Comparison of ENCODE assay signal across 9 mouse cellular contexts in the genomic region with DNA sequence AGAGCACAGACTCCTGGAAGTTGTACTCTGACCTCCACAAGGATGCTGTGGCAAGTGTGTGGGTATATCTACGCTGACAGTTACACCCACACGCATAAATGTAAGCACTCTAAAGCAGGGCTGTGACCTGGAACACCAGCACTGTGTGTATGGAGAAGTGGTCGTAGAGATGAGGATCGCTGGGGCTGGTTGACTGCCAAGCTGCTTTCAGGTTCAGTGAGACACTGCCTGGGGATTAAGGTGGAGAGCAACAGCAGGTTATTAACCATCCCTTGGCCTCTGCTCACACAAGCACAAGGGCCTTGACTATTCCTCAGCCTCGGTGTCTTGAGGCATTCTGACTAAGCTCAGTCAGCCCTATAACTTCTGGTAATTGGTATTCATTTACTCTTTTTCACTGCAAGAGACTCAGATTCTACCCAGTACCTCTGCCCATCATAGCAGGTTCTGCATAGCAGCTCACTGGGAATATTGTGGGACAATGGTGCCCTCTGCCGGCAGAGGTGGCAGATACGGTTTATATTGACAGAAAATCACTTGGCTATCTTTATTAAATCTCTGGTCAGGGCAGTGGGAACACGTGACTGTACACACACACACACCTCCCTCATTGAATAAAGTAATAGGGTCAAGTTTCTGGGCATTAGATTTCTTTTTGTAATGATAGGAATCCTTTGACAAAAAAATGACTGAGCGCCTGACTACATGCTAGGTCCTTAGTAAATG. TPM values are rescaled to one million over a fixed set of nuclear protein-coding genes. Genes with fewer than 3 reads are reported as not detected.
DNase-seq lines count a peak whose midpoint lies in the region; ATAC-seq and TF ChIP-seq lines count a peak whose summit lies in the region.
"Had no signal": no experiment of that assay in that cellular context is flagged by ENCODE, and none has a peak within 500 bp of the region (broad histone marks: within the 10 kb centered on the region; RNA-seq: fewer than 3 reads in every experiment).

No protein-coding gene starts in this region.

- peak; percentile 84 for TF ChIP-seq CTCF in cerebellum, adult 2 months (IDR thresholded peaks at IDR 0.05; ENCODE audit: borderline replicate concordance, insufficient read depth, low read depth, low read length)
- TF ChIP-seq CTCF in midbrain, postnatal 0 days (IDR thresholded peaks at IDR 0.05) = peak; percentile 87

- intact Hi-C loops in left cerebral cortex, postnatal 25 days (cut with DNase I) = loop anchor here (1.0 to 5.0 kb wide), 3 partner anchors 42 to 96 kb away; a partner anchor contains a TSS

- WGBS in neural tube, embryonic 15.5 days = 36% methylated on average over 9 of the region's 9 CpGs
- 29% methylated on average over 9 of the region's 9 CpGs for WGBS in cerebellum, adult 2 months
- 31% methylated on average over 9 of the region's 9 CpGs for WGBS in midbrain, postnatal 0 days

- ATAC-seq in neural tube, embryonic 15.5 days (ENCODE audit: low FRiP score) = no peak
- ATAC-seq in midbrain, postnatal 0 days (ENCODE audit: low FRiP score) = 0 out of 2 replicates have a peak, but pooled peaks have one; percentile 9

- H3K27ac ChIP-seq in neural tube, embryonic 15.5 days (replicated peaks) = no peak overlapping the region
- H3K27ac ChIP-seq in cerebellum, adult 2 months (ENCODE audit: insufficient read depth, low read length) = no peak overlapping the region
- H3K27ac ChIP-seq in midbrain, postnatal 0 days (ENCODE audit: low read depth, low read length) = no peak overlapping the region
- H3K27ac ChIP-seq: embryonic facial prominence, embryonic 12.5 days had no signal

- peaks cover 41% of the 10 kb centered on the region for H3K4me1 ChIP-seq in neural tube, embryonic 15.5 days
- no peaks in the 10 kb centered on the region for H3K4me1 ChIP-seq in cerebellum, adult 2 months (ENCODE audit: control insufficient read depth, insufficient read depth, low read length)
- H3K4me1 ChIP-seq in midbrain, postnatal 0 days (ENCODE audit: insufficient read depth, low read length) = 0 out of 2 replicates have a peak, but pooled peaks cover 3% of the 10 kb centered on the region

- H3K27me3 ChIP-seq in neural tube, embryonic 15.5 days (replicated peaks) = no peaks in the 10 kb centered on the region
- no peaks in the 10 kb centered on the region for H3K27me3 ChIP-seq in cerebellum, adult 2 months (ENCODE audit: control insufficient read depth, insufficient read depth, low read length)
- H3K27me3 ChIP-seq in midbrain, postnatal 0 days (ENCODE audit: insufficient read depth, low read length) = no peaks in the 10 kb centered on the region
- H3K27me3 ChIP-seq: embryonic facial prominence, embryonic 12.5 days had no signal

- H3K9me3 ChIP-seq in neural tube, embryonic 15.5 days (replicated peaks) = no peaks in the 10 kb centered on the region
- no peaks in the 10 kb centered on the region for H3K9me3 ChIP-seq in midbrain, postnatal 0 days (ENCODE audit: low read length)
- H3K9me3 ChIP-seq: embryonic facial prominence, embryonic 12.5 days had no signal

- no peak overlapping the region for H3K9ac ChIP-seq in neural tube, embryonic 15.5 days (replicated peaks)
- H3K9ac ChIP-seq in midbrain, postnatal 0 days (replicated peaks; ENCODE audit: low read length, poor library complexity, severe bottlenecking) = no peak overlapping the region
- H3K9ac ChIP-seq: embryonic facial prominence, embryonic 12.5 days had no signal

- peak; percentile 82 for DNase-seq in neural tube, embryonic 10.5 days (ENCODE audit: extremely low spot score, low spot score)
- DNase-seq in cerebellum, adult 2 months = peak; percentile 80 to 87
- peak; percentile 82 for DNase-seq in forelimb bud, embryonic 11.5 days (ENCODE audit: low read depth, low spot score)
- peak; percentile 66 for DNase-seq in hindlimb bud, embryonic 11.5 days (ENCODE audit: extremely low spot score, low read depth, low spot score)
- peak; percentile 84 to 89 for DNase-seq in left cerebral cortex, postnatal 25 days (ENCODE audit: low spot score in 2 of 2)
- DNase-seq in midbrain, postnatal 0 days (ENCODE audit: low spot score) = peak; percentile 86
- peak; percentile 66 to 79 for DNase-seq in spleen, postnatal 14 days (ENCODE audit: low spot score in 2 of 2)

- peaks cover 23% of the 10 kb centered on the region for H3K36me3 ChIP-seq in neural tube, embryonic 15.5 days
- peaks cover 25% of the 10 kb centered on the region for H3K36me3 ChIP-seq in midbrain, postnatal 0 days (ENCODE audit: insufficient read depth, low read length)

- no peak overlapping the region for H3K4me2 ChIP-seq in neural tube, embryonic 15.5 days
- H3K4me2 ChIP-seq in midbrain, postnatal 0 days (ENCODE audit: low read depth, low read length, poor library complexity, severe bottlenecking) = no peak overlapping the region; the same call in 1 of the 2 replicates
- H3K4me2 ChIP-seq: embryonic facial prominence, embryonic 12.5 days had no signal

- H3K4me3 ChIP-seq in neural tube, embryonic 15.5 days (replicated peaks) = no peak overlapping the region
- H3K4me3 ChIP-seq in cerebellum, adult 2 months (replicated peaks; ENCODE audit: insufficient read depth, low read depth, low read length) = no peak overlapping the region
- no peak overlapping the region for H3K4me3 ChIP-seq in midbrain, postnatal 0 days (ENCODE audit: low read depth, low read length)
- H3K4me3 ChIP-seq: embryonic facial prominence, embryonic 12.5 days had no signal

- no peak for TF ChIP-seq POLR2A in cerebellum, adult 2 months (IDR thresholded peaks at IDR 0.05; ENCODE audit: borderline replicate concordance, insufficient read depth, low read length)

RNA-seq across cellular contexts. Expression of a gene that starts 1.9 kb away (rescaled TPM):
- 47.6 and 55.6 TPM in 2 replicates for polyA plus RNA-seq in neural tube, embryonic 15.5 days (2015; fragmentation: Nextera tagmentation; extraction: Ambion mirVana)
- polyA plus RNA-seq in cerebellum, adult 2 months (2012; rRNA removed) = 37.5 and 39.5 TPM in 2 replicates
- total RNA-seq in left cerebral cortex, postnatal 25 days (2021) = 10 to 100 TPM; 22.2 to 30.7 TPM
- 37.3 and 41.0 TPM in 2 replicates for total RNA-seq in midbrain, postnatal 0 days (2014; rRNA removed)
- 42.0 and 42.7 TPM in 2 replicates for polyA plus RNA-seq in midbrain, postnatal 0 days (2015; fragmentation: Nextera tagmentation; extraction: Ambion mirVana)

RNA-seq across cellular contexts. Expression of a gene that starts 15.0 kb away (rescaled TPM):
- 58.5 and 63.7 TPM in 2 replicates for polyA plus RNA-seq in neural tube, embryonic 15.5 days (2015; fragmentation: Nextera tagmentation; extraction: Ambion mirVana)
- polyA plus RNA-seq in cerebellum, adult 2 months (2012; rRNA removed) = 66.9 and 68.6 TPM in 2 replicates
- 10 to 100 TPM; 55.5 to 63.4 TPM for total RNA-seq in left cerebral cortex, postnatal 25 days (2021)
- total RNA-seq in midbrain, postnatal 0 days (2014; rRNA removed) = 67.8 and 69.2 TPM in 2 replicates
- polyA plus RNA-seq in midbrain, postnatal 0 days (2015; fragmentation: Nextera tagmentation; extraction: Ambion mirVana) = 52.8 and 59.2 TPM in 2 replicates

RNA-seq across cellular contexts. Expression of a gene that starts 42.1 kb away (rescaled TPM):
- 189 and 205 TPM in 2 replicates for polyA plus RNA-seq in neural tube, embryonic 15.5 days (2015; fragmentation: Nextera tagmentation; extraction: Ambion mirVana)
- 81.0 and 81.1 TPM in 2 replicates for polyA plus RNA-seq in cerebellum, adult 2 months (2012; rRNA removed)
- 10 to 100 TPM; 68.0 to 77.7 TPM for total RNA-seq in left cerebral cortex, postnatal 25 days (2021)
- total RNA-seq in midbrain, postnatal 0 days (2014; rRNA removed) = 105 and 114 TPM in 2 replicates
- polyA plus RNA-seq in midbrain, postnatal 0 days (2015; fragmentation: Nextera tagmentation; extraction: Ambion mirVana) = 198 and 201 TPM in 2 replicates
